Mouse (Mus musculus) layer of hippocampus, adult 6 months (tissue): ENCODE measurements around the gene Olfr1089. TPM values are rescaled to one million over a fixed set of nuclear protein-coding genes. Genes with fewer than 3 reads are reported as not detected.

ENCODE experiments used
- long read RNA-seq, 2 experiments: library from polyadenylated mRNA; unstranded; transcript quantifications; one replicate each; pipeline ENCODE4 v2.0.0; 2019 to 2020
- polyA plus RNA-seq: library from polyadenylated mRNA; unstranded; fragments of <200 nt; fragmentation: Nextera tagmentation; gene quantifications from 2 replicates; pipeline ENCODE4 v1.2.3, GENCODE M21; 2021

The Olfr1089 gene
- polyA plus RNA-seq = not detected in 2 replicates
- long read RNA-seq, experiment 1 = 0 reads
- long read RNA-seq, experiment 2 = 0 reads

DNA sequence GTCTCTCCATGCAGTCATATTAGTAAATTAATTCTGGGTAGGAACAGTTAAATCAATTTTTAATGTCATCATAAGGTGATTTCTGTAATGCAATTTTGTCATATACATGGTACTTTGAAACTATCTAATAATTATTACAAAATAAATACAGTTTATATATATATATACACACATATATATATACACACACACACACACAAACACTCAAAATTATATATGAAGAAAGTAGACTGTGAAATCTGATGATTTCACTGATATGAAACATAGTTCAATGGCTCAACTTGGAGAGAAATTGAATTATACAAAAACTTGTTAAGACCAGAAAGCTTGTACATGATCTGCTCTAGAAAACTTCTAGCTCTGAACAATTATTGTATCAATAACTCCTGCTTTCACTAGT, at the start of gene Olfr1089:
TSS of gene Olfr1089 (minus strand) at position 101 of the 400 bp plus-strand sequence.

DNA sequence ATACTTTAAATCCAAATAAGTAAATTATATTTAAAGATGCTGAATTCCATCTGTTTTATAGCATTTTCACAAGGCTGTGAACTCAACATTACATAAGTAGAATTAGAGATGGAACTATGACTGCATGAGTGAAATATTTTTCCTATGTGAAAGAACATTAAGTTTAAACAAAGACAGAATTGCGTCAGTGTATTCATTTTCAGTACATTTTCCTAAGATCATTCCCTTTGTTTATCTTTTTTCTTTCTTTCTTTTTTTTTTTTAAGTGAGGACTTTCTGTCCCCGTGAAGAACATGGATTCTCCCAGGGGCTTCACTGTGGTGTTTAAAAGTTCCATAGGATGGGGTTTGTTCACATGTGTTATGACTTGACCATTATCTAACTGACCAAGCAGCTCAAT, 48.7 kb upstream of the Olfr1089 start, which contains the start of gene Olfr1093:
TSS of gene Olfr1093 (plus strand) at position 301 of the 400 bp plus-strand sequence.

DNA sequence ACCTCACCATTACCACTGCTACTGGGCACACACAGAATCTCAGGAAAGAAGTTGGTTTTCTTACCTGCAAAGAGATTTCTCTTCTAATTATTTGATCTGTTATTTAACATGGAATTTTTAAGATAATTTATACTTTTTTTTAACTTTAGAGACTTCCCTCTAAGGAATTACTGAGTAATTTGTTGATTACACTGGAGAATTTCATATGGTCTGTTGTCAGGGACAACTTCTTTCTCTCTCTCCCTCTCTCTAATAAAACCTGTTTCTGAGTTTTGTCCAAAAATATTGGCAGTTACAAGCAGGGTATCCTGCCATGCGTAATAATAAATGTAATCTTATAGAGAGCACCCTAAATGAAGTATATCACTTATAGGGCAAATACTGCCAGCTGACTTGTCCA, 25.4 kb upstream of the Olfr1089 start, which contains the start of gene Olfr1090:
TSS of gene Olfr1090 (minus strand) at position 101 of the 400 bp plus-strand sequence.

DNA sequence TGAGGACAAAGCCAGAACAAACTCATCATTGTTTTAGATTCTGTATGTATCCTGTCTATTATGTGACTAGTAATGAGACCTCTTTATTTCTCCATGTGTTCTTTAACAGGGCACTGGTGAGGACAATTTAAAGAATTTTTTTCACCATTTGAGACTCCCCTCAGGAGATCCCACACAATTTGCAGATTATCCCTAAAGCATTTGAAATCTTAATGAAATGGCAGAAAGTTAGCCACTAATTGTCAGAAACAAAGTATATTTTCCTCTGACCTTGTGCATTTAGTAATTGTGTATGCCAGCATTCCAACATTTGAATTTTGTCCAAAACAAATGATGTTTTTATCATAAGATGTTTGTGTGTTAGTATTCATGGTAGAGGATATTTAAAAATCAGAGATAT, 35.2 kb downstream of the Olfr1089 start, which contains the start of gene Olfr1087:
TSS of gene Olfr1087 (minus strand) at position 101 of the 400 bp plus-strand sequence.

Other genes with a start within 250 kb of the Olfr1089 start
- gene Olfr228, start 246.3 kb downstream of the Olfr1089 start, polyA plus RNA-seq = not detected in 2 replicates
- not detected in 2 replicates for gene Olfr1076, start 225.2 kb downstream of the Olfr1089 start, polyA plus RNA-seq
- not detected in 2 replicates for gene Olfr1079, start 191.2 kb downstream of the Olfr1089 start, polyA plus RNA-seq
- not detected in 2 replicates for gene Olfr1080, start 175.5 kb downstream of the Olfr1089 start, polyA plus RNA-seq
- gene Olfr1082, start 134.7 kb downstream of the Olfr1089 start, polyA plus RNA-seq = not detected in 2 replicates
- gene Olfr1084, start 94.0 kb downstream of the Olfr1089 start, polyA plus RNA-seq = not detected in 2 replicates
- gene Olfr1085, start 71.7 kb downstream of the Olfr1089 start, polyA plus RNA-seq = not detected in 2 replicates
- not detected in 2 replicates for gene Olfr1086, start 53.6 kb downstream of the Olfr1089 start, polyA plus RNA-seq
- not detected in 2 replicates for gene Olfr1087, start 35.3 kb downstream of the Olfr1089 start, polyA plus RNA-seq
- gene Olfr1090, start 25.3 kb upstream of the Olfr1089 start, polyA plus RNA-seq = not detected in 2 replicates
- not detected in 2 replicates for gene Olfr1093, start 48.8 kb upstream of the Olfr1089 start, polyA plus RNA-seq
- gene Olfr141, start 76.3 kb upstream of the Olfr1089 start, polyA plus RNA-seq = not detected in 2 replicates
- not detected in 2 replicates for gene Olfr1094, start 91.0 kb upstream of the Olfr1089 start, polyA plus RNA-seq
- not detected in 2 replicates for gene Olfr1095, start 118.0 kb upstream of the Olfr1089 start, polyA plus RNA-seq
- gene Gm13723, start 141.1 kb upstream of the Olfr1089 start, polyA plus RNA-seq = not detected in 2 replicates
- not detected in 2 replicates for gene Olfr1097, start 158.5 kb upstream of the Olfr1089 start, polyA plus RNA-seq
- gene Olfr1098, start 190.8 kb upstream of the Olfr1089 start, polyA plus RNA-seq = not detected in 2 replicates
- not detected in 2 replicates for gene Olfr1099, start 227.0 kb upstream of the Olfr1089 start, polyA plus RNA-seq
- not detected in 2 replicates for gene Olfr1100, start 246.3 kb upstream of the Olfr1089 start, polyA plus RNA-seq